Mouse (Mus musculus) intestine, embryonic 16.5 days (tissue): ENCODE results near the gene Myl6b. TPM values are rescaled to one million over a fixed set of nuclear protein-coding genes. Genes with fewer than 3 reads are reported as not detected.

Experiments
- ATAC-seq: fragments of 200-750 bp; cut with Nextera tagmentation; 2 replicates; pipeline ENCODE4 v1.8.0; 2017; ENCODE audit warnings: moderate TSS enrichment, moderate library complexity
- H3K27ac ChIP-seq: fragments of 300-500 bp; sonication (generic); 2 replicates; pipeline ENCODE4 v1.5.1; 2014; ENCODE audit warnings: mild to moderate bottlenecking, low read length
- H3K27me3 ChIP-seq: fragments of 300-500 bp; sonication (generic); replicated peaks from 2 replicates; pipeline ENCODE4 v1.6.1; 2014; ENCODE audit warnings: low read length, control low read depth, mixed read lengths; ENCODE audit not compliant: control insufficient read depth, insufficient read depth
- H3K36me3 ChIP-seq: fragments of 300-500 bp; sonication (generic); 2 replicates; pipeline ENCODE4 v1.6.1; 2014; ENCODE audit warnings: low read length, control low read depth; ENCODE audit not compliant: control insufficient read depth, insufficient read depth
- H3K4me1 ChIP-seq: fragments of 300-500 bp; sonication (generic); 2 replicates; pipeline ENCODE4 v1.6.1; 2014; ENCODE audit warnings: low read length, control low read depth, mixed read lengths; ENCODE audit not compliant: control insufficient read depth, insufficient read depth
- H3K4me2 ChIP-seq: fragments of 300-500 bp; sonication (generic); 2 replicates; pipeline ENCODE4 v1.6.1; 2014; ENCODE audit warnings: low read depth, low read length, control low read depth
- H3K4me3 ChIP-seq: fragments of 300-500 bp; sonication (generic); 2 replicates; pipeline ENCODE4 v1.5.1; 2014; ENCODE audit warnings: mild to moderate bottlenecking, low read length
- H3K9ac ChIP-seq: fragments of 300-500 bp; sonication (generic); 2 replicates; pipeline ENCODE4 v1.6.1; 2014; ENCODE audit warnings: low read depth, low read length
- H3K9me3 ChIP-seq: fragments of 300-500 bp; sonication (generic); 2 replicates; pipeline ENCODE4 v1.6.1; 2016; ENCODE audit warnings: low read length, control low read depth; ENCODE audit not compliant: control insufficient read depth
- WGBS: fragments of 180-500 bp; shearing (Covaris S2); extraction: QIAGEN DNeasy Blood & Tissue Kit; methylation state at CpG from one replicate; pipeline ENCODE4 v1.1.7; 2014; 5-methylcytosine and 5-hydroxymethylcytosine counted together
- polyA plus RNA-seq: library from polyadenylated mRNA; unstranded; fragments of >200 nt; fragmentation: Nextera tagmentation; extraction: Ambion mirVana; gene quantifications from 2 replicates; pipeline ENCODE4 v1.2.1, GENCODE M21; 2015

Gene Myl6b
- polyA plus RNA-seq, 1 experiment from 2014 or later: 2.8 TPM

- H3K27me3 ChIP-seq: no peaks in the 10 kb centered on the region
- ATAC-seq: no peak
- H3K36me3 ChIP-seq: peaks cover 11% of the 10 kb centered on the region
- H3K4me1 ChIP-seq: peaks cover 8% of the 10 kb centered on the region
- no peak overlapping the region for H3K4me2 ChIP-seq
- 89% methylated on average over 16 of the region's 16 CpGs for WGBS
- H3K9me3 ChIP-seq: no peaks in the 10 kb centered on the region
- H3K4me3 ChIP-seq: no peak overlapping the region
- H3K9ac ChIP-seq: no peak overlapping the region
- H3K27ac ChIP-seq: no peak overlapping the region
Measured at GRCm38 (mm10) chr10:128520591-128520990, 22.1 kb upstream of the Myl6b start.

GRCm38 (mm10) chr10:128518833-128519232 is 20.3 kb upstream of the Myl6b start:
- Histone ChIP-seq H3K4me3 (no peak overlapping the region), H3K27ac (no peak overlapping the region), H3K27me3 (no peaks in the 10 kb centered on the region), H3K9me3 (no peaks in the 10 kb centered on the region), H3K36me3 (peaks cover 12% of the 10 kb centered on the region), H3K4me2 (no peak overlapping the region), H3K9ac (no peak overlapping the region), H3K4me1 (peaks cover under 1% of the 10 kb centered on the region; the same call in 1 of the 2 replicates)
- ATAC-seq: no peak
- 76% methylated on average over 7 of the region's 7 CpGs for WGBS

- no peaks in the 10 kb centered on the region for H3K4me1 ChIP-seq
- H3K9ac ChIP-seq: no peak overlapping the region
- no peak overlapping the region for H3K27ac ChIP-seq
- H3K27me3 ChIP-seq: no peaks in the 10 kb centered on the region
- no peak overlapping the region for H3K4me3 ChIP-seq
- H3K36me3 ChIP-seq: peaks cover 12% of the 10 kb centered on the region
- H3K4me2 ChIP-seq: no peak overlapping the region
- H3K9me3 ChIP-seq: no peaks in the 10 kb centered on the region
- no peak for ATAC-seq
- WGBS: 43% methylated on average over 6 of the region's 6 CpGs
Measured at GRCm38 (mm10) chr10:128516677-128517076, 18.2 kb upstream of the Myl6b start.

GRCm38 (mm10) chr10:128516029-128516428 is 17.5 kb upstream of the Myl6b start:
- peaks cover 12% of the 10 kb centered on the region for H3K36me3 ChIP-seq
- ATAC-seq: peak; percentile 57
- H3K27me3 ChIP-seq: no peaks in the 10 kb centered on the region
- peak overlapping the region; percentile 34 for H3K4me2 ChIP-seq
- no peak overlapping the region; the same call in 1 of the 2 replicates for H3K4me3 ChIP-seq
- no peaks in the 10 kb centered on the region for H3K9me3 ChIP-seq
- 39% methylated on average over 20 of the region's 20 CpGs for WGBS
- H3K27ac ChIP-seq: no peak overlapping the region
- peak overlapping the region; percentile 44; the same call in 1 of the 2 replicates for H3K9ac ChIP-seq
- no peaks in the 10 kb centered on the region for H3K4me1 ChIP-seq

- no peak overlapping the region for H3K27ac ChIP-seq
- H3K4me3 ChIP-seq: no peak overlapping the region
- no peak overlapping the region for H3K4me2 ChIP-seq
- peaks cover 10% of the 10 kb centered on the region; the same call in 1 of the 2 replicates for H3K36me3 ChIP-seq
- H3K27me3 ChIP-seq: no peaks in the 10 kb centered on the region
- no peaks in the 10 kb centered on the region; the same call in 1 of the 2 replicates for H3K4me1 ChIP-seq
- no peak for ATAC-seq
- 82% methylated on average over 4 of the region's 4 CpGs for WGBS
- H3K9ac ChIP-seq: no peak overlapping the region
- no peaks in the 10 kb centered on the region for H3K9me3 ChIP-seq
Measured at GRCm38 (mm10) chr10:128515044-128515443, 16.6 kb upstream of the Myl6b start.

- Histone ChIP-seq H3K27ac (no peak overlapping the region), H3K36me3 (peaks cover 7% of the 10 kb centered on the region; the same call in 1 of the 2 replicates), H3K4me3 (no peak overlapping the region), H3K9ac (no peak overlapping the region), H3K4me2 (no peak overlapping the region), H3K4me1 (peaks cover under 1% of the 10 kb centered on the region; the same call in 1 of the 2 replicates), H3K9me3 (no peaks in the 10 kb centered on the region), H3K27me3 (no peaks in the 10 kb centered on the region)
- no peak for ATAC-seq
- WGBS: 87% methylated on average over 12 of the region's 12 CpGs
Measured at GRCm38 (mm10) chr10:128511761-128512160, 13.3 kb upstream of the Myl6b start.

GRCm38 (mm10) chr10:128511189-128511588 is 12.7 kb upstream of the Myl6b start:
- Histone ChIP-seq H3K9ac (no peak overlapping the region), H3K4me1 (peaks cover 4% of the 10 kb centered on the region; the same call in 1 of the 2 replicates), H3K27ac (no peak overlapping the region), H3K27me3 (no peaks in the 10 kb centered on the region), H3K4me3 (no peak overlapping the region), H3K36me3 (peaks cover 7% of the 10 kb centered on the region; the same call in 1 of the 2 replicates), H3K4me2 (no peak overlapping the region), H3K9me3 (no peaks in the 10 kb centered on the region)
- 90% methylated on average over 9 of the region's 9 CpGs for WGBS
- no peak for ATAC-seq

GRCm38 (mm10) chr10:128510301-128510700 is 11.8 kb upstream of the Myl6b start:
- peaks cover 4% of the 10 kb centered on the region; the same call in 1 of the 2 replicates for H3K4me1 ChIP-seq
- no peak overlapping the region; the same call in 1 of the 2 replicates for H3K27ac ChIP-seq
- no peak overlapping the region for H3K4me2 ChIP-seq
- no peaks in the 10 kb centered on the region for H3K9me3 ChIP-seq
- no peak overlapping the region for H3K4me3 ChIP-seq
- peaks cover 5% of the 10 kb centered on the region; the same call in 1 of the 2 replicates for H3K36me3 ChIP-seq
- no peak for ATAC-seq
- H3K27me3 ChIP-seq: no peaks in the 10 kb centered on the region
- 84% methylated on average over 11 of the region's 11 CpGs for WGBS
- no peak overlapping the region for H3K9ac ChIP-seq

- H3K27me3 ChIP-seq: no peaks in the 10 kb centered on the region
- ATAC-seq: no peak
Measured at GRCm38 (mm10) chr10:128509831-128510230, 11.3 kb upstream of the Myl6b start.

GRCm38 (mm10) chr10:128509203-128509602 is 10.7 kb upstream of the Myl6b start:
- Histone ChIP-seq H3K27ac (no peak overlapping the region), H3K9ac (no peak overlapping the region), H3K36me3 (peaks cover 5% of the 10 kb centered on the region; the same call in 1 of the 2 replicates), H3K4me3 (no peak overlapping the region), H3K9me3 (no peaks in the 10 kb centered on the region), H3K27me3 (no peaks in the 10 kb centered on the region), H3K4me1 (peaks cover 13% of the 10 kb centered on the region; the same call in 1 of the 2 replicates), H3K4me2 (no peak overlapping the region)
- ATAC-seq: no peak
- WGBS: 85% methylated on average over 9 of the region's 9 CpGs

More at GRCm38 (mm10) chr10:128509831-128510230, 11.3 kb upstream of the Myl6b start:
- Histone ChIP-seq H3K4me1 (peaks cover 9% of the 10 kb centered on the region; the same call in 1 of the 2 replicates), H3K4me3 (no peak overlapping the region), H3K36me3 (peaks cover 5% of the 10 kb centered on the region; the same call in 1 of the 2 replicates), H3K4me2 (no peak overlapping the region), H3K9ac (no peak overlapping the region), H3K27ac (no peak overlapping the region; the same call in 1 of the 2 replicates), H3K9me3 (no peaks in the 10 kb centered on the region)
- 68% methylated on average over 4 of the region's 4 CpGs for WGBS
